Mouse (Mus musculus): Measurements from ENCODE around the gene Slc26a11.

- TF ChIP-seq POLR2A (IDR thresholded peaks at IDR 0.05; ENCODE audit: low read depth, low read length) (no peak), SMC3 (IDR thresholded peaks at IDR 0.05; ENCODE audit: low read depth, low read length) (no peak)
Measured at GRCm38 (mm10) chr11:119354798-119355442, 437 bp upstream of the Slc26a11 start.

Data from CH12.LX (cell line).